Mouse (Mus musculus) small intestine, adult 2 months (tissue): ENCODE results near the gene Nfatc3.

ENCODE experiments used
- CTCF ChIP-seq: fragments of 200-500 bp; IDR thresholded peaks from 2 replicates; pipeline ENCODE4 v1.5.1; 2012; ENCODE audit warnings: low read depth, mild to moderate bottlenecking, control low read depth, inconsistent platforms, low read length, moderate library complexity, mixed read lengths; ENCODE audit not compliant: insufficient replicate concordance, insufficient read length; ENCODE audit errors: extremely low read depth
- POLR2A ChIP-seq: fragments of 200-500 bp; IDR thresholded peaks from 2 replicates; pipeline ENCODE4 v1.6.1; 2012; ENCODE audit warnings: low read depth, mild to moderate bottlenecking, control low read depth, inconsistent platforms, low read length, moderate library complexity

DNA sequence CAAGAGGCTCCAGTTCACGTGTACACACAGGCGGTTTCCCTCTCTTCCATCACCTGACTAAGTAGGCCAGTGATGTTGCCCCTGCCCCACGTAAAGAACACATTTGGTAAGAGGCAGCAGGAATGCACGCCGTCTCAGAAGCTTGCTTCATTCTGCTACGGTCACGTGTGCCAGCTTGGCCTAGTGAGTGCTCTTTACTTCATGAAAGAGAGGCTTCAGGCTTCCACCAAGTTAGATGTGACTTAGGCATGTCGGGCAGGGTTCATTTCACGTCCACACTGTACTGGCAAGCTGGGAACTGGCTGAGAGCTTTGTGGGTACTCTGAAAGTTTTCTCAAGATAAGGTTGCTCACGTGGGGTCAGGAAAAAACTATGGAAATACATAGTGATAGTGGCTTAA is 19.9 kb upstream of the Nfatc3 start:
- TF ChIP-seq CTCF (no peak), POLR2A (no peak)
